8 mouse cellular contexts compared by ENCODE assay signal in genomic region chr2:102659521-102659830, GRCm38 (mm10). TPM values are rescaled to one million over a fixed set of nuclear protein-coding genes. Genes with fewer than 3 reads are reported as not detected.
DNase-seq lines count a peak whose midpoint lies in the region; ATAC-seq and TF ChIP-seq lines count a peak whose summit lies in the region.

No protein-coding gene starts in this region.

- under 1% methylated on average over 10 of the region's 10 CpGs for WGBS in lung, embryonic 14.5 days
- WGBS in forebrain, postnatal 0 days, result 1% methylated on average over 10 of the region's 10 CpGs

- ATAC-seq in lung, embryonic 14.5 days (ENCODE audit: insufficient read depth), result no peak; the same call in 1 of the 2 replicates
- peak; percentile 38; the same call in 1 of the 2 replicates for ATAC-seq in forebrain, postnatal 0 days
- no peak for ATAC-seq in monocyte, adult 5-6 weeks (replicated peaks; ENCODE audit: insufficient number of reproducible peaks, low FRiP score, low TSS enrichment, poor library complexity, severe bottlenecking)

- H3K27ac ChIP-seq in lung, embryonic 14.5 days (ENCODE audit: low read depth), result no peak overlapping the region
- peak overlapping the region; percentile 86 for H3K27ac ChIP-seq in forebrain, postnatal 0 days (ENCODE audit: low read depth, low read length)

- no peak for TF ChIP-seq CTCF in lung, embryonic 14.5 days (IDR thresholded peaks at IDR 0.05; ENCODE audit: low read depth)
- TF ChIP-seq CTCF in forebrain, postnatal 0 days (IDR thresholded peaks at IDR 0.05; ENCODE audit: low read depth), result no peak

- no peak overlapping the region for H3K9ac ChIP-seq in lung, embryonic 14.5 days
- H3K9ac ChIP-seq in forebrain, postnatal 0 days, result peak overlapping the region; percentile 80

- H3K9me3 ChIP-seq in lung, embryonic 14.5 days (ENCODE audit: low read depth, low read length), result no peaks in the 10 kb centered on the region
- no peaks in the 10 kb centered on the region for H3K9me3 ChIP-seq in forebrain, postnatal 0 days (ENCODE audit: low read length)

- H3K27me3 ChIP-seq in lung, embryonic 14.5 days (ENCODE audit: insufficient read depth, low read length), result peaks cover 42% of the 10 kb centered on the region
- H3K27me3 ChIP-seq in forebrain, postnatal 0 days (ENCODE audit: insufficient read depth, low read length), result no peaks in the 10 kb centered on the region; the same call in 1 of the 2 replicates

- peak; percentile 27 for DNase-seq in adrenal gland, postnatal 10 days
- DNase-seq in adrenal gland, postnatal 4 days (ENCODE audit: low spot score in 2 of 2), result no peak
- peak; percentile 64 for DNase-seq in lung, embryonic 14.5 days
- DNase-seq in lung, postnatal 4 days, result no peak
- DNase-seq in forebrain, postnatal 0 days, result peak; percentile 48
- peak; percentile 9 for DNase-seq in lung, postnatal 14 days
- DNase-seq in Muller cell, postnatal 12 days (ENCODE audit: inconsistent ontology term), result no peak

- H3K4me1 ChIP-seq in lung, embryonic 14.5 days (ENCODE audit: insufficient read depth), result 0 out of 2 replicates have a peak, but pooled peaks cover 3% of the 10 kb centered on the region
- peaks cover 21% of the 10 kb centered on the region for H3K4me1 ChIP-seq in forebrain, postnatal 0 days (ENCODE audit: insufficient read depth)

- peak overlapping the region; percentile 66 for H3K4me3 ChIP-seq in lung, embryonic 14.5 days (ENCODE audit: low read depth, low read length)
- H3K4me3 ChIP-seq in forebrain, postnatal 0 days (ENCODE audit: low read depth, low read length), result peak overlapping the region; percentile 71

- H3K36me3 ChIP-seq in lung, embryonic 14.5 days (ENCODE audit: insufficient read depth), result no peaks in the 10 kb centered on the region
- no peaks in the 10 kb centered on the region for H3K36me3 ChIP-seq in forebrain, postnatal 0 days (ENCODE audit: insufficient read depth)

- peak overlapping the region; percentile 100 for H3K4me2 ChIP-seq in lung, embryonic 14.5 days
- peak overlapping the region; percentile 88 for H3K4me2 ChIP-seq in forebrain, postnatal 0 days (ENCODE audit: low read depth)

RNA-seq across cellular contexts. Expression of gene Slc1a2, which starts 1.0 kb away (rescaled TPM):
- total RNA-seq in adrenal gland, postnatal 10 days (2021), result 1 to 10 TPM in 1 of 2 experiments, under 1 TPM in 1; 0.61 to 1.4 TPM
- 1 to 10 TPM in 1 of 2 experiments, under 1 TPM in 1; 0.45 to 1.6 TPM for total RNA-seq in adrenal gland, postnatal 4 days (2021)
- polyA plus RNA-seq in lung, embryonic 14.5 days (2014; fragmentation: Nextera tagmentation; extraction: Ambion mirVana), result 0.31 and 0.42 TPM in 2 replicates
- 77.1 and 82.0 TPM in 2 replicates for total RNA-seq in forebrain, postnatal 0 days (2014; rRNA removed)
- polyA plus RNA-seq in forebrain, postnatal 0 days (2015; fragmentation: Nextera tagmentation; extraction: Ambion mirVana), result 8.0 and 18.4 TPM in 2 replicates
- 0.11 TPM in 1 of 3 replicates, not detected in the others for total RNA-seq in monocyte, adult 5-6 weeks (2017)

Comparison
In these comparisons a context has a peak if more than half of its experiments do, and no peak if none do; other contexts are left out.
1. DNase-seq: peak in adrenal gland, postnatal 10 days (single experiment), lung, embryonic 14.5 days (single experiment), forebrain, postnatal 0 days (single experiment) and lung, postnatal 14 days (single experiment); none in adrenal gland, postnatal 4 days (0 of 2), lung, postnatal 4 days (0 of 2) and Muller cell, postnatal 12 days (single experiment).
2. RNA of gene Slc1a2, which starts 1.0 kb away (total RNA-seq): 77.1 to 82.0 TPM in forebrain, postnatal 0 days; 0.45 to 1.6 TPM in adrenal gland, postnatal 4 days, 0.61 to 1.4 TPM in adrenal gland, postnatal 10 days and 0.11 TPM in monocyte, adult 5-6 weeks; every median in the first group is over 10 times any median in the second.